Mouse (Mus musculus) monocyte, adult 5-6 weeks (primary cell): ENCODE measurements around the gene Psmc2. TPM values are rescaled to one million over a fixed set of nuclear protein-coding genes. Genes with fewer than 3 reads are reported as not detected.
A peak's percentile ranks its signal among the peaks of the same experiment; 100 is the strongest.

Experiments used
- ATAC-seq: fragments of 153-309, 156-312 bp; replicated peaks from 2 replicates; pipeline ENCODE4 v1.8.0; 2017; ENCODE audit warnings: mild to moderate bottlenecking; ENCODE audit not compliant: low TSS enrichment, insufficient number of reproducible peaks, severe bottlenecking, poor library complexity, low FRiP score
- total RNA-seq: library from RNA; stranded (forward); fragments of 200-1000, 200-491, 200-594 nt; gene quantifications from 3 replicates; pipeline ENCODE4 v1.2.3, GENCODE M21; 2017

The Psmc2 gene
- 69.9 to 75.6 TPM (median 74.7 TPM) in 3 replicates for total RNA-seq

GRCm38 (mm10) chr5:21785053-21785452, at the start of gene Psmc2, which contains the start of gene Dnajc2:
TSS of gene Psmc2 (plus strand) at chr5:21785283.
TSS of gene Dnajc2 (minus strand) at chr5:21785251.
- ATAC-seq, result peak; percentile 81

DNA sequence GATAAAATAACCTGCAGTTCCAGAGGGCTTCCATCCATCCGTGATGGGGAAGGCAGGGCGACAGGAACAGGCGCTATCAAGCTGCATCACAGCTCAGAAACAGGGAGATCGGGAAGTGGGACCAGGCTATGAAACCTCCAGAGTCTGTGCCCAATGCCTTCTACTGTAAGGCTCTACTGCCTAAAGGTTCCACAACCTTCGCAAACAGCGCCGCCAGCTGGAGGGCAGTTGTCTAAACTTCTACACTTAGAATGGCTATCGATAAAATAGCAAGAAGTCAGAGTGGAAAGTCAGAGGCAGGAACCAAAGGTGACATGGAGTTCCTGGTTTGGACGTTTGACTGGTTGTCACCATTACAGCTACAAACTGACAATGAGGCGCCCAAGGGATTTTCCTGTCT, 49.5 kb upstream of the Psmc2 start:
- ATAC-seq, result peak; percentile 28; the same call in 1 of the 2 replicates

GRCm38 (mm10) chr5:21736046-21736445, 49.0 kb upstream of the Psmc2 start:
- no peak for ATAC-seq

- peak; percentile 93 for ATAC-seq
Observed at GRCm38 (mm10) chr5:21736956-21737585, 48.0 kb upstream of the Psmc2 start, which contains the start of gene Pmpcb. TSS of gene Pmpcb (plus strand) at chr5:21737141.

DNA sequence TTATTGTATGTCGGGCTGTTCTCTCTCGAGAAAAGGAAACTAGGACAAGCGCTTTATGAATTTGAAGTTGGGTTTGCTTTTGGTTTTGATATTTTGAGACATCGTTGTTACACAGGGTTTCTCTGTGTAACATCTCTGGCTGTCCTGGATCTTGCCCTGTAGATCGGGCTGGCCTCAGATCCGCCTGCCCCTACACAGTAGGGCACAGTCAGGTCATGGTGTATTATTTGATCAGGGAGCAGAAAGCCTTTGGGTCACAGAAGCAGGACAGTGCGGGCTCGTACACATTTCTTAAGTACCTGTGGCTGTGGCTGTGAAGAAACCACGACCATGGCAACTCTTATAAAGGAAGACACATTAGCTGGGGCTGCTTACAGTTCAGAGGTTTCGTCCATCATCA, 47.5 kb upstream of the Psmc2 start:
- ATAC-seq, result no peak

DNA sequence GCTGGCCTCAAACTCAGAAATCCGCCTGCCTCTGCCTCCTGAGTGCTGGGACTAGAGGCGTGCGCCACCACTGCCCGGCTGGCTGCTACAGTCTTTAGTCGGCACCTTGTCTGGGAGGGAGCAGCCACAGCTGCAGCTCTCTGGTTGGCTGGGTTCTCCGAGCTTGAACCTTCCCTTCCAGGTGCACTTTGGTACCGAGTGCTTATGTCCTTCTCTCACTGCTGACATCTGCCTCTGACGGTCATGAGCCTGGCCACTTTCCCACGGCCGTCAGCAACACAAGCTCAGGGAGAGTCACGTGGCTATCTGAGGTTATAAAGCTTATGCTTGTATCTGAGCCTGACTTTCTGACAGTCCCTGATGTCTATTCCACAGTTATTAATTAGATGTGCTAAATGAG, 46.0 kb upstream of the Psmc2 start:
- ATAC-seq, result no peak

DNA sequence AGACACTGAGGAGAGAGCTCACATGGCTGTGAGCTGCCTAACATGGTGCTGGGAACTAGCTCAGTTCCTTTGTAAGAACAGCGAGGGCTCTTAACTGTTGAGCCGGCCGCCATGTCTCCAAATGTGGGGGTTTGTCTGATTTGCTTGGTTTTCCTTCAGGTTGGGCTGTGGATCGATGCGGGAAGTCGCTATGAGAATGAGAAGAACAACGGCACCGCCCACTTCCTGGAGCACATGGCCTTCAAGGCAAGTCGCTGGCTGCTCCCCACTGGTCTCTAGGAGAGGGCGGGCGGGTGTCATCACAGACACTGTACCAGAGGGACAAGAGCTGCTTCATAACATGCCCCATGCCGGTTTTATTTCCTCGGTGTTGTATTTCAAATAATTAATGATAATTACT, 45.2 kb upstream of the Psmc2 start:
- no peak for ATAC-seq

DNA sequence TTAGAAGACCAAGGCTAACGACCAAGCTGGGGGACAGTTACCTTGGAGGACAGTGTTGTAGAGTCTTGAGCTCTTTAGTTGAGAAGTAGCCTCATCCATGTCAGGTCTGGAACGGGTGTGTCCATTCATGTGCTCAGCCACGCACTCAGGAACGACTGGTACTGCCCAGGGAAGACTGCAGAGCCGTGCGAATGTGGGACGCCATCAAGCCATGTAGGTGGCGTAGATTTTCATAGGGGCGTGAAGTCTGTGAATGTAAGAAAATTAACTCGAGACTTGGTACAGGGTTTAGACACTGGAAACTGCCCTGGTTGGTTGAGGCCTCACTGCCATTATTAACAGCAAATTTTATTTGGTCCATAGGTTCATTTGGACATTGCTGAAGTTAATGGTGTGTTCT, 41.5 kb upstream of the Psmc2 start:
- ATAC-seq, result no peak

- no peak for ATAC-seq
Observed at GRCm38 (mm10) chr5:21744651-21745050, 40.4 kb upstream of the Psmc2 start.

GRCm38 (mm10) chr5:21745966-21746365, 39.1 kb upstream of the Psmc2 start:
- no peak for ATAC-seq

- ATAC-seq, result no peak
Observed at GRCm38 (mm10) chr5:21768506-21768905, 16.6 kb upstream of the Psmc2 start.

GRCm38 (mm10) chr5:21769841-21770240, 15.2 kb upstream of the Psmc2 start:
- no peak for ATAC-seq

DNA sequence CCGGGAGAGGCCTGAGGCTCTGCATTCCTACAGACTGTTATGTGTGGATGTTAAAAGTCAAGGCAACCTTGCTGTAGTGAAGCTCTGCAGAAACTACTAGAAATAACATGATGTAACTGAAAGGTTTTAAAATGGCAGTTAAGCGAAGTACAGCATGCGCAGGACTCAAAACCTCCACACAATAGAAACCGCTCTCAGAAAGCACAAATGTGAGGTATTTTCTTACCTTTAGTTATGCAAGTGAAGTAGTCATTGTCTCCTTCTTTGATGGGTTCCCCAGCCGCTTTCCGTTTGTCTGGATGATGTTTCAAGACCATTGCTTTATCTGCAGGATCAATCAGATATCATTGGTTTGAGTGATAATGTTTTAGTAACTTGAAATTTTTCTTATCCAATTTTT, 8.6 kb upstream of the Psmc2 start:
- ATAC-seq, result no peak

GRCm38 (mm10) chr5:21784161-21785052, 676 bp upstream of the Psmc2 start:
- ATAC-seq, result 0 out of 2 replicates have a peak, but pooled peaks have one; percentile 1

- ATAC-seq, result no peak
Observed at GRCm38 (mm10) chr5:21785776-21786175, 693 bp downstream of the Psmc2 start.

GRCm38 (mm10) chr5:21786258-21787185, 1.4 kb downstream of the Psmc2 start:
- peak; percentile 87 for ATAC-seq

GRCm38 (mm10) chr5:21787186-21788105, 2.4 kb downstream of the Psmc2 start:
- no peak for ATAC-seq

DNA sequence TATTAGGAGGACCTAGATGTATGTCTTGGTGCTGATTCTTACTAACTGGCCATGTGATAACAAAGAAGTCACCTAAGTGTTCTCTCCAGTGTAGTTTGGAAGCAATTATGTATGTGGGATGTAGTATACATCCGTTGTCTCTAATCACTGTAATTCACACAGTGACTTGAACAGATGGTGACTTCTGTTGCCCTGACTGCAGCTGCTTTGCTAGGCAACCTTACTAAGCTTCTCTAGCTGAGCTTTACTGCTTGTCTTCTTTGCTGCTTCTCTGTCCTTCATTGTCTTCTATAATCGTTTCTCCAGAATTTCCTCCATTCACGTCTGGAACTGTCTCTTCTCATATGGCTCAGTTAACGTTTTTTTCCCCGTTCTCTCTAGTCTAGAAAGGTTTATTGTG, 4.0 kb downstream of the Psmc2 start:
- no peak for ATAC-seq
